Mouse (Mus musculus) thymus, postnatal 4 days (tissue): ENCODE measurements at regions not wholly inside any gene's neighbourhood (a gene's known extent, or its start where the extent isn't known, plus 50 kb on each side); places are given as distances from the start of the nearest gene placed in this dataset.
A peak's percentile ranks its signal among the peaks of the same experiment; 100 is the strongest.
"Not testable (repeated sequence)": the region's sequence is repeated elsewhere in the genome, so short reads cannot be mapped to it uniquely, and the experiment has no call there.

Experiments
- DNase-seq: peaks from one replicate; pipeline ENCODE4 v3.0.0; 2021

GRCm38 (mm10) chr1:64463715-64464290 lies 68.6 kb upstream of the Creb1 start:
- no peak for DNase-seq

GRCm38 (mm10) chr1:64461616-64462015 lies 70.8 kb upstream of the Creb1 start:
- DNase-seq: not testable (repeated sequence)

GRCm38 (mm10) chr1:64457872-64458271 lies 74.6 kb upstream of the Creb1 start:
- peak; percentile 51 for DNase-seq

- DNase-seq: peak; percentile 39
These were observed 83.3 kb upstream of the Creb1 start for GRCm38 (mm10) chr1:64449141-64449540.

- peak; percentile 76 for DNase-seq
These were observed 84.4 kb upstream of the Creb1 start for GRCm38 (mm10) chr1:64448090-64448489.

- no peak for DNase-seq
These were observed 86.0 kb upstream of the Creb1 start for GRCm38 (mm10) chr1:64446492-64446891.

GRCm38 (mm10) chr1:64445919-64446318 lies 86.5 kb upstream of the Creb1 start:
- DNase-seq: peak; percentile 86

GRCm38 (mm10) chr1:64443436-64443835 lies 89.0 kb upstream of the Creb1 start:
- no peak for DNase-seq

GRCm38 (mm10) chr1:64442179-64442874 lies 90.1 kb upstream of the Creb1 start:
- no peak for DNase-seq

GRCm38 (mm10) chr1:64423256-64423655 lies 109.2 kb upstream of the Creb1 start:
- no peak for DNase-seq

- DNase-seq: peak; percentile 30
These were observed 113.9 kb upstream of the Creb1 start for GRCm38 (mm10) chr1:64418567-64418966.

GRCm38 (mm10) chr1:64415906-64416305 lies 116.5 kb upstream of the Creb1 start:
- no peak for DNase-seq

GRCm38 (mm10) chr1:64413181-64413560 lies 119.3 kb upstream of the Creb1 start:
- DNase-seq: no peak

GRCm38 (mm10) chr1:64412481-64413180 lies 119.8 kb upstream of the Creb1 start:
- DNase-seq: no peak

GRCm38 (mm10) chr1:64411851-64412480 lies 120.5 kb upstream of the Creb1 start:
- DNase-seq: no peak

GRCm38 (mm10) chr1:64408807-64409582 lies 123.5 kb upstream of the Creb1 start:
- no peak for DNase-seq

- DNase-seq: no peak
These were observed 140.9 kb upstream of the Creb1 start for GRCm38 (mm10) chr1:64391525-64391924.

- no peak for DNase-seq
These were observed 151.2 kb upstream of the Creb1 start for GRCm38 (mm10) chr1:64381264-64381663.

GRCm38 (mm10) chr1:64376426-64376825 lies 156.0 kb upstream of the Creb1 start:
- DNase-seq: not testable (repeated sequence)

GRCm38 (mm10) chr1:64374286-64375071 lies 158.0 kb upstream of the Creb1 start:
- no peak for DNase-seq

- no peak for DNase-seq
These were observed 168.3 kb upstream of the Creb1 start for GRCm38 (mm10) chr1:64364095-64364494.
